Mouse (Mus musculus) forebrain, embryonic 10.5 days (tissue): ENCODE measurements around the gene Gng3. TPM values are rescaled to one million over a fixed set of nuclear protein-coding genes. Genes with fewer than 3 reads are reported as not detected.

ENCODE experiments used
- microRNA-seq: library from miRNA; unstranded; fragments of <30 nt; microRNA quantifications from one replicate; pipeline ENCODE4, GENCODE M21; 2017
- polyA plus RNA-seq: library from polyadenylated mRNA; unstranded; fragments of >200 nt; fragmentation: Nextera tagmentation; extraction: Ambion mirVana; gene quantifications from 2 replicates; pipeline ENCODE4 v1.2.1, GENCODE M21; 2016

Gene Gng3
- polyA plus RNA-seq, 1 experiment from 2014 or later, result 31.7 TPM

Small RNAs within 50 kb of the gene (microRNA-seq; reads per million reads assigned to microRNA genes)
- gene Mir5136, result not detected

Other genes starting within 250 kb of the Gng3 start
- gene Slc22a8, start 247.9 kb downstream of the Gng3 start, polyA plus RNA-seq, result 0.06 TPM in 1 of 2 replicates, not detected in the other
- 0.06 TPM in 1 of 2 replicates, not detected in the other for gene Slc22a6, start 221.2 kb downstream of the Gng3 start, polyA plus RNA-seq
- gene Chrm1, start 175.4 kb downstream of the Gng3 start, polyA plus RNA-seq, result not detected in 2 replicates
- gene Slc3a2, start 115.8 kb downstream of the Gng3 start, polyA plus RNA-seq, result 136 and 149 TPM in 2 replicates
- 120 and 126 TPM in 2 replicates for gene Wdr74, start 103.4 kb downstream of the Gng3 start, polyA plus RNA-seq
- 3.4 and 3.7 TPM in 2 replicates for gene 1700092M07Rik, start 98.5 kb downstream of the Gng3 start, polyA plus RNA-seq
- 86.8 and 87.8 TPM in 2 replicates for gene Stx5a, start 97.8 kb downstream of the Gng3 start, polyA plus RNA-seq
- gene Nxf1, start 82.1 kb downstream of the Gng3 start, polyA plus RNA-seq, result 254 and 275 TPM in 2 replicates
- gene Tmem223, start 68.2 kb downstream of the Gng3 start, polyA plus RNA-seq, result 170 TPM in 2 replicates
- gene Tmem179b, start 64.7 kb downstream of the Gng3 start, polyA plus RNA-seq, result 47.4 and 49.5 TPM in 2 replicates
- gene Taf6l, start 52.8 kb downstream of the Gng3 start, polyA plus RNA-seq, result 48.6 and 49.4 TPM in 2 replicates
- 173 and 180 TPM in 2 replicates for gene Polr2g, start 40.6 kb downstream of the Gng3 start, polyA plus RNA-seq
- gene Zbtb3, start 36.6 kb downstream of the Gng3 start, polyA plus RNA-seq, result 6.6 and 6.8 TPM in 2 replicates
- 82.5 and 85.5 TPM in 2 replicates for gene Ttc9c, start 19.9 kb downstream of the Gng3 start, polyA plus RNA-seq
- 4.9 and 5.4 TPM in 2 replicates for gene Hnrnpul2, start 19.2 kb downstream of the Gng3 start, polyA plus RNA-seq
- not detected in 2 replicates for gene AC129217.1, start 9.4 kb downstream of the Gng3 start, polyA plus RNA-seq
- gene Bscl2, start 1.7 kb downstream of the Gng3 start, polyA plus RNA-seq, result 47.0 and 48.0 TPM in 2 replicates
- 0.36 and 0.99 TPM in 2 replicates for gene Lrrn4cl, start 11.6 kb upstream of the Gng3 start, polyA plus RNA-seq
- 208 and 212 TPM in 2 replicates for gene Ubxn1, start 32.3 kb upstream of the Gng3 start, polyA plus RNA-seq
- gene Uqcc3, start 41.7 kb upstream of the Gng3 start, polyA plus RNA-seq, result 53.2 and 55.5 TPM in 2 replicates
- gene Lbhd1, start 44.5 kb upstream of the Gng3 start, polyA plus RNA-seq, result 125 and 130 TPM in 2 replicates
- not detected in 2 replicates for gene Gm49403, start 44.7 kb upstream of the Gng3 start, polyA plus RNA-seq
- 178 and 183 TPM in 2 replicates for gene 1810009A15Rik, start 49.7 kb upstream of the Gng3 start, polyA plus RNA-seq
- 0.20 and 0.37 TPM in 2 replicates for gene Gm49416, start 49.7 kb upstream of the Gng3 start, polyA plus RNA-seq
- gene Ints5, start 53.8 kb upstream of the Gng3 start, polyA plus RNA-seq, result 59.9 and 61.4 TPM in 2 replicates
- 118 and 121 TPM in 2 replicates for gene Ganab, start 58.9 kb upstream of the Gng3 start, polyA plus RNA-seq
- gene B3gat3, start 81.2 kb upstream of the Gng3 start, polyA plus RNA-seq, result 49.6 and 52.2 TPM in 2 replicates
- gene Rom1, start 90.2 kb upstream of the Gng3 start, polyA plus RNA-seq, result 3.7 and 3.9 TPM in 2 replicates
- gene Eml3, start 90.4 kb upstream of the Gng3 start, polyA plus RNA-seq, result 24.0 and 25.7 TPM in 2 replicates
- 202 and 206 TPM in 2 replicates for gene Mta2, start 102.7 kb upstream of the Gng3 start, polyA plus RNA-seq
- 40.2 and 49.1 TPM in 2 replicates for gene Tut1, start 114.7 kb upstream of the Gng3 start, polyA plus RNA-seq
- 559 and 563 TPM in 2 replicates for gene Eef1g, start 127.8 kb upstream of the Gng3 start, polyA plus RNA-seq
- 6.5 and 7.1 TPM in 2 replicates for gene Ahnak, start 150.1 kb upstream of the Gng3 start, polyA plus RNA-seq
- gene Scgb1a1, start 248.8 kb upstream of the Gng3 start, polyA plus RNA-seq, result not detected in 2 replicates